Mouse (Mus musculus): ENCODE measurements around the gene Gm3138. TPM values are rescaled to one million over a fixed set of nuclear protein-coding genes. Genes with fewer than 3 reads are reported as not detected.
"Not testable (repeated sequence)": the region's sequence is repeated elsewhere in the genome, so short reads cannot be mapped to it uniquely, and the experiment has no call there.

Gm3138 gene
- polyA plus RNA-seq (2012; ENCODE audit: insufficient read depth, low replicate concordance): not detected in 2 replicates

DNA sequence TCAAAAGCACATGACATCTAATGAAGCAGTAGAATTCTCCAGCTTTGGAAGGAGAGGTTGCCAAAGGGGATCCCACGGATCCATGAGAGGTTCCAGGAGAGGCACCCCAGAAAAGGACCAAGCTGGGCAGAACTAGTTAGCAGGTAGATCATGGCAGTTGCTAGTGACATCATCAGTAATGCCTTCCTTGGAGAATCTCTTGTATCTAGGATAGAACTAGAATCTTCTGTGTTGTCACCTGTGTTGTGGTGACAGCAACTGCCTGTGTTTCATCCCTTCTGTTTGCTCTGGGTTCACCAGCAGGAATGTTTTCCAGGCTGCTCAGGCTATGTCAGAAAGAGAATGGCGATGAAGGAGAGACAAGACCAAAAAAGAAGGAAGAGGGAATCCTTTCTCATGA lies at the start of gene Gm3138:
Gm3138 (plus strand) TSS at position 301 of the 400 bp plus-strand sequence.
- not testable (repeated sequence) for H3K4me3 ChIP-seq (replicated peaks); H3K36me3 ChIP-seq (replicated peaks; ENCODE audit: low read length); H3K4me1 ChIP-seq; H3K27me3 ChIP-seq (replicated peaks); H3K9me3 ChIP-seq

DNA sequence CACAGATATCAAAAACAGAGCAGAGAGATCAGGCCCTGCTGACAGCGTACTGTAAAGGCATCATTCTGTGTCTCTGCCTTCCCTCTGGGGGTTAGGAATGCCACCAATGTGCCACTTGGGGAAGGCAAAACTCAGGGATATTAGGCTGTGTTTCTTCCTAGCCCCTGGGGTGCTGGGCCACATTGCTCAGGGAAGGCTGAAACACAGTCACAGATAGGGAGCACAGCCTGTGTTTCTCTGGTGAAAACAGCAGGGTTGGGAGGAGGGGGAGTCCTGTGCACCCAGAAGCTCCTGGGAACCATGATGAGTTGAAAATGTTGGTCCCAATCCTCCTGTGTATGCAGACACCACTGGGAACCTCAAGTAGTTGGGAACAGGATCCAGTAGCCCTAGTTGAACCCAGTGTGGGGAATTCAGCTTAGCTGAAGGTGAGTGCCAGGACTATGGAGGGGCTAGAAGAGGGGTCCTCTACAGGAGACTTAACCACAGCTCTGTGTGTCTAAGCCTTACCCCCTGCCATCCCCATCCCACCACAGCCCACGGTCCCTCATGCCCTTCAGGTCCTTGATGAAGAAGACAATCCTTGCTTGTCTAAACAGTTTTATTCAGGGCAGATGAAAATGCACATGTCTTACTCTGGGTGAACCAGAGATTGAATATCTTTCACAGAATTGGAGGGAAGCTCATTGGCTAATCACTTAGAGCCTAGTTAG lies 20.0 kb downstream of the Gm3138 start:
- not testable (repeated sequence) for H3K9me3 ChIP-seq; H3K27me3 ChIP-seq (replicated peaks); H3K36me3 ChIP-seq (replicated peaks; ENCODE audit: low read length); H3K4me1 ChIP-seq; H3K4me3 ChIP-seq (replicated peaks)

- not testable (repeated sequence) for H3K27me3 ChIP-seq (replicated peaks); H3K4me3 ChIP-seq (replicated peaks); H3K36me3 ChIP-seq (replicated peaks; ENCODE audit: low read length)
Measured at GRCm38 (mm10) chr14:4279828-4280227, 30.4 kb downstream of the Gm3138 start.

More at GRCm38 (mm10) chr14:4279828-4280227, 30.4 kb downstream of the Gm3138 start:
- not testable (repeated sequence) for H3K4me1 ChIP-seq, H3K9me3 ChIP-seq

Other genes with a start within 250 kb of the Gm3138 start
- not detected in 2 replicates for gene Gm5796, start 225.7 kb upstream of the Gm3138 start, polyA plus RNA-seq (2012; ENCODE audit: insufficient read depth, low replicate concordance)
- not detected in 2 replicates for gene Gm3115, start 165.5 kb upstream of the Gm3138 start, polyA plus RNA-seq (2012; ENCODE audit: insufficient read depth, low replicate concordance)
- gene Gm8108, start 139.1 kb upstream of the Gm3138 start, polyA plus RNA-seq (2012; ENCODE audit: insufficient read depth, low replicate concordance): not detected in 2 replicates
- not detected in 2 replicates for gene Gm3127, start 84.6 kb upstream of the Gm3138 start, polyA plus RNA-seq (2012; ENCODE audit: insufficient read depth, low replicate concordance)
- not detected in 2 replicates for gene Gm2974, start 67.1 kb upstream of the Gm3138 start, polyA plus RNA-seq (2012; ENCODE audit: insufficient read depth, low replicate concordance)
- not detected in 2 replicates for gene Gm3149, start 67.7 kb downstream of the Gm3138 start, polyA plus RNA-seq (2012; ENCODE audit: insufficient read depth, low replicate concordance)
- gene 2610042L04Rik, start 85.1 kb downstream of the Gm3138 start, polyA plus RNA-seq (2012; ENCODE audit: insufficient read depth, low replicate concordance): not detected in 2 replicates
- not detected in 2 replicates for gene Gm3159, start 147.9 kb downstream of the Gm3138 start, polyA plus RNA-seq (2012; ENCODE audit: insufficient read depth, low replicate concordance)
- not detected in 2 replicates for gene Gm3164, start 165.8 kb downstream of the Gm3138 start, polyA plus RNA-seq (2012; ENCODE audit: insufficient read depth, low replicate concordance)
- gene Gm3173, start 181.4 kb downstream of the Gm3138 start, polyA plus RNA-seq (2012; ENCODE audit: insufficient read depth, low replicate concordance): not detected in 2 replicates
- gene Gm3182, start 232.1 kb downstream of the Gm3138 start, polyA plus RNA-seq (2012; ENCODE audit: insufficient read depth, low replicate concordance): not detected in 2 replicates